Mouse (Mus musculus) embryo, embryonic 11 days (tissue): ENCODE results near the gene Kif28.
"Not testable (repeated sequence)": the region's sequence is repeated elsewhere in the genome, so short reads cannot be mapped to it uniquely, and the experiment has no call there.

Experiments
- DNase-seq: peaks from one replicate; pipeline ENCODE4 v3.0.0-alpha.2; 2015

The Kif28 gene

GRCm38 (mm10) chr1:179745171-179745570 lies at the start of gene Kif28:
Gene Kif28, minus strand, starts transcription at chr1:179745271.
- no peak for DNase-seq

- no peak for DNase-seq
Observed at GRCm38 (mm10) chr1:179787281-179787680, 42.2 kb upstream of the Kif28 start.

GRCm38 (mm10) chr1:179785502-179785901 lies 40.4 kb upstream of the Kif28 start:
- no peak for DNase-seq

GRCm38 (mm10) chr1:179784098-179784497 lies 39.0 kb upstream of the Kif28 start:
- DNase-seq: no peak

- DNase-seq: no peak
Observed at GRCm38 (mm10) chr1:179776831-179777230, 31.8 kb upstream of the Kif28 start.

- no peak for DNase-seq
Observed at GRCm38 (mm10) chr1:179760553-179760952, 15.5 kb upstream of the Kif28 start.

GRCm38 (mm10) chr1:179760086-179760485 lies 15.0 kb upstream of the Kif28 start:
- no peak for DNase-seq

GRCm38 (mm10) chr1:179756477-179756876 lies 11.4 kb upstream of the Kif28 start:
- DNase-seq: no peak

- DNase-seq: no peak
Observed at GRCm38 (mm10) chr1:179753006-179753405, 7.9 kb upstream of the Kif28 start.

- no peak for DNase-seq
Observed at GRCm38 (mm10) chr1:179752276-179752675, 7.2 kb upstream of the Kif28 start.

- no peak for DNase-seq
Observed at GRCm38 (mm10) chr1:179743593-179744193, 1.4 kb downstream of the Kif28 start.

- no peak for DNase-seq
Observed at GRCm38 (mm10) chr1:179736483-179736882, 8.6 kb downstream of the Kif28 start.

GRCm38 (mm10) chr1:179734500-179735474 lies 10.3 kb downstream of the Kif28 start:
- DNase-seq: peak; percentile 52

GRCm38 (mm10) chr1:179731391-179731790 lies 13.7 kb downstream of the Kif28 start:
- no peak for DNase-seq

- no peak for DNase-seq
Observed at GRCm38 (mm10) chr1:179728661-179729060, 16.4 kb downstream of the Kif28 start.

GRCm38 (mm10) chr1:179722811-179723469 lies 22.1 kb downstream of the Kif28 start:
- no peak for DNase-seq

- DNase-seq: no peak
Observed at GRCm38 (mm10) chr1:179715786-179716185, 29.3 kb downstream of the Kif28 start.

GRCm38 (mm10) chr1:179715289-179715688 lies 29.8 kb downstream of the Kif28 start:
- not testable (repeated sequence) for DNase-seq

- DNase-seq: no peak
Observed at GRCm38 (mm10) chr1:179713367-179713766, 31.7 kb downstream of the Kif28 start.

GRCm38 (mm10) chr1:179712658-179713057 lies 32.4 kb downstream of the Kif28 start:
- DNase-seq: no peak

- DNase-seq: no peak
Observed at GRCm38 (mm10) chr1:179710739-179711138, 34.3 kb downstream of the Kif28 start.

- DNase-seq: no peak
Observed at GRCm38 (mm10) chr1:179709390-179709789, 35.7 kb downstream of the Kif28 start.

GRCm38 (mm10) chr1:179705154-179705553 lies 39.9 kb downstream of the Kif28 start:
- DNase-seq: no peak

GRCm38 (mm10) chr1:179704150-179704549 lies 40.9 kb downstream of the Kif28 start:
- no peak for DNase-seq
